Mouse (Mus musculus): ENCODE results near the gene Frmd5. TPM values are rescaled to one million over a fixed set of nuclear protein-coding genes. Genes with fewer than 3 reads are reported as not detected.
"Not testable (repeated sequence)": the region's sequence is repeated elsewhere in the genome, so short reads cannot be mapped to it uniquely, and the experiment has no call there.

The Frmd5 gene
- polyA plus RNA-seq, 1 experiment, result 0.45 TPM

DNA sequence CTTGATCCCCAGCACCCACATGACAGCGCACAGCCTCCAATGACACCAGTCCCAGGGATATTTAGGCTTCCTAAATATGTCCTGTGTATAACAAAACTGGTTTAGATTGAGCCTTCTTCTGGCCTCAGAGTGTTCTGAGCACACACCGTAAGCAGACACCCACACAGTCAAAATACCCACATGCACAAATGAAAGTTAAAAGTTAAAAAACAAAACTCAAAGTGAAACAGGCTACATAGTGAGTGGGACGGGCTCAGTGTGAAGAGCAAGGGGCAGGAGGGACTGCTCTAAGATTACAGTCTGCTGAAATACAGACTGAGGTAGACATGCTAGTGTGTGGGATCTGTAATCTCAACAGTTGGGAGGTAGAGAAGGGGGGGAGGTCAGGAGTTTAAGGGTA, 236.8 kb downstream of the Frmd5 start:
- H3K4me3 ChIP-seq (ENCODE audit: insufficient read depth, low read depth, low read length), result no peak overlapping the region
- no peak for DNase-seq
- WGBS, result 76% methylated on average over 3 of the region's 3 CpGs
- H3K4me1 ChIP-seq (ENCODE audit: control insufficient read depth, insufficient read depth, low read length), result no peaks in the 10 kb centered on the region
- H3K36me3 ChIP-seq (ENCODE audit: control insufficient read depth, insufficient read depth, low read length), result no peaks in the 10 kb centered on the region
- H3K27ac ChIP-seq (ENCODE audit: insufficient read depth, low read depth, low read length), result no peak overlapping the region
- TF ChIP-seq CTCF (conservative IDR thresholded peaks at IDR 0.05; ENCODE audit: insufficient read depth, insufficient read length, low read depth, low read length) (no peak), POLR2A (IDR thresholded peaks at IDR 0.05; ENCODE audit: low read depth, low read length) (no peak)
- H3K27me3 ChIP-seq (replicated peaks; ENCODE audit: control insufficient read depth, insufficient read depth, low read length), result no peaks in the 10 kb centered on the region

DNA sequence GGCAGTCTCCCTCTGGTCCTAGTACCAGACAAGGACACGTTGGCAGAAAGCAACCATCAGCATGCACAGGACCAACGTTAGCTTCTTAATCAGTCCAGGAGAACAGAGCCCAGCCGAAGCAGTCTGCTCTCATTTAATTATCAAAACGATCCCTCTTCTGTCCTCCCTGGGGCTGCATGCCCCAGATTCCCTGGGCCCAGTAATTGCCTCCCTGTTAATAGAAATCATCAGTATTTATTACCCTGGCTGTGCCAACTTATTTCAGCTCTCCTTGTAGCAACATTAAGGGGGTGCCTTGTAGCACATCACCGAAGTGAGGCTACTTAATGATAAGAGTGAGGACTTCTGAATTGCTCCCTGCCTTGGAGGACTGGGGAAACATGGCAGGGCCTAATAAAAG, 241.0 kb downstream of the Frmd5 start:
- no peaks in the 10 kb centered on the region for H3K36me3 ChIP-seq (ENCODE audit: control insufficient read depth, insufficient read depth, low read length)
- no peak for DNase-seq
- TF ChIP-seq POLR2A (IDR thresholded peaks at IDR 0.05; ENCODE audit: low read depth, low read length) (no peak), CTCF (conservative IDR thresholded peaks at IDR 0.05; ENCODE audit: insufficient read depth, insufficient read length, low read depth, low read length) (no peak)
- no peaks in the 10 kb centered on the region for H3K27me3 ChIP-seq (replicated peaks; ENCODE audit: control insufficient read depth, insufficient read depth, low read length)
- 55% methylated on average over 5 of the region's 5 CpGs for WGBS
- no peak overlapping the region for H3K4me3 ChIP-seq (ENCODE audit: insufficient read depth, low read depth, low read length)
- no peak overlapping the region for H3K27ac ChIP-seq (ENCODE audit: insufficient read depth, low read depth, low read length)
- H3K4me1 ChIP-seq (ENCODE audit: control insufficient read depth, insufficient read depth, low read length), result no peaks in the 10 kb centered on the region

DNA sequence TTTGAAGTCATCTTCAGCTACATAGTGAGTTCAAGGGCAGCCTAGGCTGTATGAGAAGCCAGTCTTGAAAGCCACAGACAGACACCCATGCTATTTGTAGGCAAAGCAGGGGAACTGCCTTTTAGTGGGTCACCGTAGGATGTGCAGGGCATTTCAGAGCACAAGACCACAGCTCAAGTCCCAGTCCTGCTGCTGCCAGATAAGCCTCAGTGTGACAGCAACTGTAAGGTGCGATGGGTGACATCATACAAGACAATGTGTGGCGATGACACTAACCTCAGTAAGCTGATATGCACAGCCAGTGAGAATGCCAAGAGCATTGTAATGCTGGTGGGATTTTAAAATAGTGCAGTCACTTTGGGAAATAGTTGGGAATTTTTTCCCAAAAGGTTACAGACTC, 243.8 kb downstream of the Frmd5 start:
- DNase-seq, result no peak
- TF ChIP-seq POLR2A (IDR thresholded peaks at IDR 0.05; ENCODE audit: low read depth, low read length), result no peak
- no peak for TF ChIP-seq CTCF (conservative IDR thresholded peaks at IDR 0.05; ENCODE audit: insufficient read depth, insufficient read length, low read depth, low read length)
- Histone ChIP-seq H3K4me3 (ENCODE audit: insufficient read depth, low read depth, low read length) (no peak overlapping the region), H3K27ac (ENCODE audit: insufficient read depth, low read depth, low read length) (no peak overlapping the region), H3K4me1 (ENCODE audit: control insufficient read depth, insufficient read depth, low read length) (no peaks in the 10 kb centered on the region), H3K27me3 (replicated peaks; ENCODE audit: control insufficient read depth, insufficient read depth, low read length) (no peaks in the 10 kb centered on the region), H3K36me3 (ENCODE audit: control insufficient read depth, insufficient read depth, low read length) (no peaks in the 10 kb centered on the region)
- WGBS, result 93% methylated on average over 3 of the region's 3 CpGs

DNA sequence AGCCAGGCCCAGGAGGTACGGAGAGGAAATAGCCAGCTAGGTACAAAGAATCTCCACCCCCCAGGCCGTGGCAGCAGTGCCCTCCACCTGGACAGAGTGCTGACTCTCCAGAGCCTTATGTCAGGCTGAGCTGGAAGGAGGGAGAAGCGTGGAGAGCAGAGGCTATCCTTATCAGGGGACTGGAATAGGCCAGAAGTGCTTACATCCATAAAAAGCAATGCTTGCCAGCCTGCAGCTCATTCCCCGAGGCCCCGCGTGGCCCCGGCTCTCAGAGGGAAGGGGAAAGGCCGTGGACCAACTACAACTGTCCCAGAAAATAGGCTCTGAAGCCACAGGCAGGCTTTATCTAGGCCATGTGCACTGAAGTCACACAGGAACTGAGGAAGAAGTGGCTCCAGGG, 255.6 kb downstream of the Frmd5 start:
- DNase-seq, result peak; percentile 6
- Histone ChIP-seq H3K36me3 (ENCODE audit: control insufficient read depth, insufficient read depth, low read length) (no peaks in the 10 kb centered on the region), H3K27me3 (replicated peaks; ENCODE audit: control insufficient read depth, insufficient read depth, low read length) (no peaks in the 10 kb centered on the region), H3K4me3 (ENCODE audit: insufficient read depth, low read depth, low read length) (no peak overlapping the region), H3K27ac (ENCODE audit: insufficient read depth, low read depth, low read length) (no peak overlapping the region), H3K4me1 (ENCODE audit: control insufficient read depth, insufficient read depth, low read length) (no peaks in the 10 kb centered on the region)
- TF ChIP-seq POLR2A (IDR thresholded peaks at IDR 0.05; ENCODE audit: low read depth, low read length) (no peak), CTCF (conservative IDR thresholded peaks at IDR 0.05; ENCODE audit: insufficient read depth, insufficient read length, low read depth, low read length) (no peak)
- 71% methylated on average over 8 of the region's 8 CpGs for WGBS

DNA sequence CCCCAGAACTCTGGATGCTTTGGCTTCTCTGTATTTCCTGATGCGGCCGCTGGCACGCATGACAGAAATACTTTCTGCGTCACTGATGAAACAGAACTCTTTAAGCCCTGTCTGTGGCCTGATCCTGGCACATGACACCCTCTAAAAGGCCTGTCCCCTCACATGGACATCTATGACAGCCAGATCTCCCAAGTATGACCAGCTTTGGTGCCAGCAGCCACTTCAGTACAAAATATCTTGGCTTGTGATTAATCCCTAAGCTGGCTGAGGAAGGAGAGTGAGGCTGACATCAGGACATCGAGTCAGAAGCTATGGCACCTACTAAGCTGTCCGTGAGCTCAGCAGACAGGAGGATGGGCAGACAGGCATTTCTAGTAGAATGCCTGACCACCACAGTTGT, 257.3 kb downstream of the Frmd5 start:
- H3K36me3 ChIP-seq (ENCODE audit: control insufficient read depth, insufficient read depth, low read length), result no peaks in the 10 kb centered on the region
- DNase-seq, result no peak
- no peak overlapping the region for H3K27ac ChIP-seq (ENCODE audit: insufficient read depth, low read depth, low read length)
- H3K27me3 ChIP-seq (replicated peaks; ENCODE audit: control insufficient read depth, insufficient read depth, low read length), result no peaks in the 10 kb centered on the region
- H3K4me1 ChIP-seq (ENCODE audit: control insufficient read depth, insufficient read depth, low read length), result no peaks in the 10 kb centered on the region
- H3K4me3 ChIP-seq (ENCODE audit: insufficient read depth, low read depth, low read length), result no peak overlapping the region
- TF ChIP-seq POLR2A (IDR thresholded peaks at IDR 0.05; ENCODE audit: low read depth, low read length), result no peak
- TF ChIP-seq CTCF (conservative IDR thresholded peaks at IDR 0.05; ENCODE audit: insufficient read depth, insufficient read length, low read depth, low read length), result no peak
- WGBS, result 92% methylated on average over 6 of the region's 6 CpGs

DNA sequence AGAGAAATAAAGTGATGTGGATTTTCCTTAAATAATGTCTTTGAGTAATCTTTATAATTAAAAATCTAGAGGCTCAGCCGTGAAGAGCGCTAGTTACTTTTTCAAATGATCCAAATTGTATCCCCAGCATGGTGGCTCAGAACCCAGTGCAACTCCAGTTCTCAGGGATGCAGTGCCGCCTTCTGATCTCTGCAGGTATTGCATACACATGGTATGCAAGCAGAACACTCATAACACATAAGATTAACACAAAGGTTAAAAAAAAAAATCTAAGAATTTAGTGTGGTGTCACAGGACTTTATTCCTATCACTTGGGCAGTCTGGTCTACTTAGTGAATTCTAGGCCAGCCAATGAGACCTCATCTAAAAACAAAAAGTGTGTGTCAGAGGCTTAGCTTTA, 262.1 kb downstream of the Frmd5 start:
- no peak for DNase-seq
- no peak overlapping the region for H3K27ac ChIP-seq (ENCODE audit: insufficient read depth, low read depth, low read length)
- 94% methylated on average over 3 of the region's 3 CpGs for WGBS
- no peak overlapping the region for H3K4me3 ChIP-seq (ENCODE audit: insufficient read depth, low read depth, low read length)
- TF ChIP-seq POLR2A (IDR thresholded peaks at IDR 0.05; ENCODE audit: low read depth, low read length) (no peak), CTCF (conservative IDR thresholded peaks at IDR 0.05; ENCODE audit: insufficient read depth, insufficient read length, low read depth, low read length) (0 out of 2 replicates have a peak, but pooled peaks have one; percentile 11)
- no peaks in the 10 kb centered on the region for H3K27me3 ChIP-seq (replicated peaks; ENCODE audit: control insufficient read depth, insufficient read depth, low read length)
- H3K36me3 ChIP-seq (ENCODE audit: control insufficient read depth, insufficient read depth, low read length), result no peaks in the 10 kb centered on the region
- no peaks in the 10 kb centered on the region for H3K4me1 ChIP-seq (ENCODE audit: control insufficient read depth, insufficient read depth, low read length)

DNA sequence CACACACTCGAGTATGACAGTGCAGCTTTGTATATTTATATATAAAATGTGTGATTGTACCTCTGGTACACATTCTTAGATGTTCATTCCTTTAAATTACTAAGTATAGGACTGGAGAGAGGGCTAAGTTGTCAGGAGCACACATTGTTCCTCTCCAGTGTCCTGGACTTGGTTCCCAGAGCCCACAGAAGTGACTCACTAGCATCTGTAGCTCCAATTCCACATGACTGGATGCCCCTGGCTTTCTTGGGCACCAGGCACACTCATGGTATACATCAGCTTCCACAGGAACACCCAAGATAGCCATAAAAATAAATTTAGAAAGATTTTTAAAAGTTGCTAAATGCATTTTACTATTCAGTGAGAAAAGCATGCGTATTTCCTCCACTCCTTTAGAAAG, 281.8 kb downstream of the Frmd5 start:
- H3K27me3 ChIP-seq (replicated peaks; ENCODE audit: control insufficient read depth, insufficient read depth, low read length), result no peaks in the 10 kb centered on the region
- H3K27ac ChIP-seq (ENCODE audit: insufficient read depth, low read depth, low read length), result no peak overlapping the region
- H3K36me3 ChIP-seq (ENCODE audit: control insufficient read depth, insufficient read depth, low read length), result no peaks in the 10 kb centered on the region
- 92% methylated on average over 2 of the region's 2 CpGs for WGBS
- no peak for TF ChIP-seq CTCF (conservative IDR thresholded peaks at IDR 0.05; ENCODE audit: insufficient read depth, insufficient read length, low read depth, low read length)
- TF ChIP-seq POLR2A (IDR thresholded peaks at IDR 0.05; ENCODE audit: low read depth, low read length), result no peak
- H3K4me1 ChIP-seq (ENCODE audit: control insufficient read depth, insufficient read depth, low read length), result no peaks in the 10 kb centered on the region
- H3K4me3 ChIP-seq (ENCODE audit: insufficient read depth, low read depth, low read length), result no peak overlapping the region
- no peak for DNase-seq

DNA sequence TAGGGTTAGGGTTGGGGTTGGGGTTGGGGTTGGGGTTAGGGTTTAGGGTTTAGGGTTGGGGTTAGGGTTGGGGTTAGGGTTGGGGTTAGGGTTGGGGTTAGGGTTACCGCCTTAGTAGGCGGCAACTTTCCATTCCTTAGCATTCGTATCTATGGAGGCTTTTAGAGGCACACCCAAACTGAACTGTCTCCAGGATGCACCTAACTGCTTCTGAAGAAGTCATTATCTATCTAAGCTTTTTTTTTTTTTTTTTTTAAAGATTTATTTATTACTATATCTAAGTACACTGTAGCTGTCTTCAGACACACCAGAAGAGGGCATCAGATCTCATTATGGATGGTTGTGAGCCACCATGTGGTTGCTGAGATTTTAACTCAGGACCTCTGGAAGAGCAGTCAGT, 284.1 kb downstream of the Frmd5 start:
- not testable (repeated sequence) for H3K4me1 ChIP-seq (ENCODE audit: control insufficient read depth, insufficient read depth, low read length); H3K36me3 ChIP-seq (ENCODE audit: control insufficient read depth, insufficient read depth, low read length); H3K27me3 ChIP-seq (replicated peaks; ENCODE audit: control insufficient read depth, insufficient read depth, low read length); DNase-seq; H3K4me3 ChIP-seq (ENCODE audit: insufficient read depth, low read depth, low read length); H3K27ac ChIP-seq (ENCODE audit: insufficient read depth, low read depth, low read length)
- WGBS, result 95% methylated on average over 3 of the region's 3 CpGs
